Mouse (Mus musculus) monocyte, adult 5-6 weeks (primary cell): ENCODE measurements around the gene Tmem30c. TPM values are rescaled to one million over a fixed set of nuclear protein-coding genes. Genes with fewer than 3 reads are reported as not detected.
"Not testable (repeated sequence)": the region's sequence is repeated elsewhere in the genome, so short reads cannot be mapped to it uniquely, and the experiment has no call there.

Experiments used
- ATAC-seq: fragments of 153-309, 156-312 bp; replicated peaks from 2 replicates; pipeline ENCODE4 v1.8.0; 2017; ENCODE audit warnings: mild to moderate bottlenecking; ENCODE audit not compliant: low TSS enrichment, insufficient number of reproducible peaks, severe bottlenecking, poor library complexity, low FRiP score
- total RNA-seq: library from RNA; stranded (forward); fragments of 200-1000, 200-491, 200-594 nt; gene quantifications from 3 replicates; pipeline ENCODE4 v1.2.3, GENCODE M21; 2017

The Tmem30c gene
- total RNA-seq, 1 experiment from 2014 or later, result 0.10 TPM

DNA sequence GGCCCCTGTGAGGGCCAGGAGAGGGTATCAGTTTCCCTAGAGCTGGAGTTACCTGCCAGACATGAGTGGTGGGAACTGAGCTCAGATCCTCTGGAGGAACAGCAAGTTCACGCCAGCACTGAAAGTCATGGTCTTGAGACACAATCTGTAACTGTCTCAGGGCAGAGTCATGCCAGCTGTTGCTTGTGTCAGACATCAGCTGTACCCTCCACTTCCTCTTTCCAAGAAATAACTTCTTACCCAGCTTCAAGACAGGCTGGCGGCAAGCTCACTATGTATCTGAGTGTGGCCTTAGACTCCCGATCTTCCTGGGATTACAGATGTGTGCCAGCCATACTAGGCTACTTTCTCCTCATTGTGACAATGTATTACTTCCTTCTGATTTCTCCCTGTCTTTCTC is 46.1 kb downstream of the Tmem30c start:
- ATAC-seq, result peak; percentile 74

DNA sequence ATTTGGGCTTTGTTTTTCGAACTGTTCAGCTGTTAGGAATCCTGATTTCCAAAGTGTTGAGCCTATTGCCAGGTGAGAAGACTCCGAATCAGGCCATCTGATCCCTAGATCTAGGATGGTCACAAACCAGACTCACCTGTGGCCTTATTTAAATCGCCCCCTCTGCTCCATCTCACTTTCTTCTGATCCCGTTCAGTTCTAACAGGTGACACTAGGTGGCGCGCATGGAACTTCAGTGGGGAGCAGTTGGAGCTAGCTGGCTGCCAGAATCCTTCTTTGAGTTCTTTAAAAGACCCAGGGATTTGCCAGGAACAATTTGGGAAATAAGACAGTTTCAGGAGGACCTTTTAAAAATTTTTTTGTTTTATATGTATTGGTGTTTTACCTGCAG is 48.8 kb downstream of the Tmem30c start:
- peak; percentile 62; the same call in 1 of the 2 replicates for ATAC-seq

DNA sequence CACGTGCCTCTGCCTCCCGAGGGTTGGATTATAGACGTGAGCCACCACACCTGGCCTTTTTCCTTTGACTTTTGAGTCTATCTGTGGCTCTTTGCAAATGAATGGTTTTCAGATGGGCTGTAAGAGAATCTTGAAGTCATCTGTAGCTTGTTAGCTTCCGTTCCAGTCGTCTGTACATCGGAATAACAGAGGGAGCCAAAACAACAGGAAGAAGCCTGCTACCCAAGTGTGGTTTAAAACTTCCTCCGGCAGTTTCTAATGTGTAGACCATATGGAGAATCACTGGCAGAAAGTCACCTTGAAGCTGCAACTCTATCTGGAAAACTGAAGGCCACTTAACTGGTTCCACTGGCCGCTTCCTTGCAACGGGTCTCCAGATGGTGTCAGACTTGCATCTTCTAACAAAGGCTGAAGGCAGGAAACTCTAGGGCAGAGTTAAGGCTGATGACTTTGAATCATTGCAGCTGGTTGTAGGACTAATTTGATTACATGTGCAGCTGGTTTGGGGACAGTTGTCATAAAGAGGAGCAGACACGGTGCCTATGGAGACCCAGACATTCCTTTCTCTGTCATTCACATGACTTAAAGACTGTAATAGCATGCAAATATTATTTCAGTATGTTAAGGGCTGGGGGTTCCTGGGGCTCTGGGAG is 49.3 kb downstream of the Tmem30c start:
- ATAC-seq, result no peak

DNA sequence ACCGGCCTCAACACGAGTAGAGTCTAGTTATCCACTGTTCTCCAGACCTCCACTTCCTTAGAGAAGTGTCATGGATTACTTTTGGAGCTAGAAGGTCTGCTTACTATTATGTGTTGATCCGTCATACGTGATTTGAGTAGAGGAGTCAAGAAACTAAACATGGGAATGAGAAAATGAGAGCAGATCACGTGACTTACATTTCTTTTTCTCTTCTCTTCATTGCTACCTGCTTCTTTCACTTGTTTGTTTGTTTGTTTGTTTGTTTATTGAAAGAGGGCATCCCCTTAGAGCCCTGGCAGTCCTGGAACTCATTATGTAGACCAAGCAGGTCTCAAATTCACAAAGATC is 49.8 kb downstream of the Tmem30c start:
- ATAC-seq, result no peak

DNA sequence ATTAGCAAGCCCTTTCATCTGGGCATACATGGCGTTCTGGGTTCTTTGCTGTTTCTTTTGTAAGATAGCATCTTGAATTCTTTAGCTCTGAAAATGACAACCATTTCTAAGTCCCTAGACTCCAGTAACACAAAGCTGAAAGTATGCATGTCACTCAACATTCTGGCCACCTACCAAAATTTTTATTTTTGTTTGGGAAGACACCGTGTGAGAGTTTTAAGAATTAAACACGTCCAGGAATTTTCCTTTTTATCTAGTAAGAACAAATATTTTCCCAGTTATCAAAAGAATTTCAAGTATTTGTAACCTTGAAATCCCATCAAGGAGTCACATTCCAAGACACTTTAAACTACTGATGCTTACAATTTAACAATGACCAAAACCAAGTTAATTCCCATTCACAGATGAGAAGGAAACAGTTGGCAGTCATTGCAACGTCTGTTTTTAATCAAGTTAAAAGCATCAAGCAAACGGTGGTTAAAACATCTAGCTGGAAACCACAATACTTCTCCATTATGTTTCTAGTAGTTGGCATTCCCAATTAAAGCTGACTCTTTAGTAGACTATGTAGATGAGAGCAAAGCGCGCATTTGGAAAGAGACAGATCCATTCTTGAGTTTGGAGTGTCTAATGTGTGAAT is 56.7 kb downstream of the Tmem30c start:
- ATAC-seq, result no peak

DNA sequence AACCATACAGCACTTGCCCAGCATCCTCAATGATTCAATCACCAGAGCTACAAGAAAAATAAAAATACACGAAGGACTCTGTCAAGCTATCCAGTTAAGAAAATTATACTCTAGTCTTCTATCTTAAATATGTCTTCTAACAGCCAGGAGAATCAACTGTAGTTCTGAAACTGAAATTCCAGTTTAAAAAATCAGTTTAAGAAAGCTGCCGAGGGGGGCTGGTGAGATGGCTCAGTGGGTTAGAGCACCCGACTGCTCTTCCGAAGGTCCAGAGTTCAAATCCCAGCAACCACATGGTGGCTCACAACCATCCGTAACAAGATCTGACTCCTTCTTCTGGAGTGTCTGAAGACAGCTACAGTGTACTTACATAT is 60.7 kb downstream of the Tmem30c start:
- not testable (repeated sequence) for ATAC-seq

DNA sequence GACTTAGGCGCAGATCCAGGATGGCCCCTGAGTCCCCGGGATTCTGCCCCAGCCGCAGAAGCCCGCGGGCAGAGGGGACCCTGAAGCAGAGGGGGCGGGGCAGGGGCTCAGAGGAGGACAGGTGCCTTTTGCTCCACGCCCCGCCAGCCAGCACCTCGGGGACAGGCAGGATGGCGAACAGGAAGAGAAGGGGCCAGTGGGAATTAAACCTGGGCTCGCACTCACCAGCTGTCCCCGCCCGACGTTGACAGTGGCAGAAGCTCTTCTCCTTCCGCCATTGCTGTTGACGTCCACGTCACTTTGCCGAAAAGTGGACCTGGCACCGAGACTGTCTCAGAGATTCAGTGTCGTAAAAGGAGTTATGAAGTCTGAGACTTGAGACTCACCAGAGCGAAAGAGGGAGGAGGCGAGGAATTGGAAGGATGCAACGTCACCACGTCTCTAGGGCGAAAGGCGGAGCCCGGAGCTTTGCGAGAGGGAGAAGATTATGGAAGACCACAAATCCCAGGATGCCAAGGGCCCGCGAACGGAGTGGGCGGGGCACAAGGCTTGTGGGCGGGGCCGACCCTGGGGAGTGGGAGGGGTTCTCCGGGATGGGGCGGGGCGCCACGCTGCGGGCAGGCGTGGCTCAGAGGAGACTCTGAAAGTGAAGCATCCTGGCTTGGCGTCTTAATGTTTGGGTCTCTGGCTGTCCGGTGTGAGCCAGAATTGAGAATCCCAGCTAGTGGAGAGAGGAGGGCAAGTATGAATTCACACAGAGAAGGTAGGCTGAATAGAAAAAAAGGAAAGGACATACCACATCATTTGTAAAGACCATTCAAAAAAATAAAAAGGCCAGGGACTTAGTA is 61.4 kb downstream of the Tmem30c start, which contains the start of gene Tbc1d23:
Gene Tbc1d23 (minus strand): TSS at position 416 of the 848 bp plus-strand sequence.
- ATAC-seq, result peak; percentile 97

DNA sequence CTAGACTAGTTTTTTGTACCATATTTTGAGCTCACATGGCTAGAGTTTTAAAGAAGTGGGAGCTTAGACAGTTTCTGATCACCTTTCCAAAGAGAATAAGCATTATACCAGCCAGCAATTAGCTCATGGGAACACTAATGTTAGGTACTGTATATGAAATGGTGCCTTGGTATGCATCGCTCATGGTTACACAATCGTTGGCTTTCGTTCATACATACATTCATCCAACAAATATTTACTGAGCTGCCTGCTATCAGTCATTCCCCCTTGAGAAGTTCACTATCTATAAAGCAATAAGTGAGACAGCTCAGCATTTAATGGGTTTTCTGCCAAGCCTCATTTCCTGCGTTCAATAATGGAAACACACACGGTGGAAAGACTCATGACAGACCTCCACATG is 66.2 kb downstream of the Tmem30c start:
- ATAC-seq, result no peak

DNA sequence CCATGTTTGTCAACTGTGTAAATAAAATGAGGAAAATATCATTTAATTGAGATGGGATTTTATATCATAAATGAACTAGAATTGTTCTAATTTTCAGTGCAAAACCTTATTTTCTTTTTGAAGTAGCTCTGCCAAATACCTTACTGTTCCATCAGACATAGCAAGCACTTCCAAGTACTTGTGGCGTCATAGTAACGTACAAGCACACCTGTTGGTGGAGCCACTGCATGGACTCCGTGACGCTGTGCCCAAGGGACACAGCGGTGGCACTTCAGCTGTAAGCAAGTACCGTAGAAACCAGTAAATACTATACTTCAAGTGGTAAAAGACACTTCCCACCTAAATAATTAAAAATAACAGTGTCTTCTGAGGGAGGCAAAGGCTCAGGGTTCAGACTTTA is 72.3 kb downstream of the Tmem30c start:
- no peak for ATAC-seq

Other genes starting within 250 kb of the Tmem30c start
- not detected in 3 replicates for gene Tmem45a2, start 221.5 kb downstream of the Tmem30c start, total RNA-seq
- 24.2 to 32.7 TPM (median 28.3 TPM) in 3 replicates for gene Tomm70a, start 171.2 kb downstream of the Tmem30c start, total RNA-seq
- 2.0 to 9.7 TPM (median 7.9 TPM) in 3 replicates for gene Nit2, start 125.5 kb downstream of the Tmem30c start, total RNA-seq
- gene Tbc1d23, start 61.4 kb downstream of the Tmem30c start, total RNA-seq, result 86.5 to 111 TPM (median 99.9 TPM) in 3 replicates
- 186 to 207 TPM (median 200 TPM) in 3 replicates for gene Filip1l, start 60.2 kb upstream of the Tmem30c start, total RNA-seq